Mouse (Mus musculus) neural tube, embryonic 12.5 days (tissue): ENCODE results near the gene Slc17a5. TPM values are rescaled to one million over a fixed set of nuclear protein-coding genes. Genes with fewer than 3 reads are reported as not detected.

ENCODE experiments used
- ATAC-seq: fragments of 200-750 bp; cut with Nextera tagmentation; 2 replicates; pipeline ENCODE4 v1.8.0; 2017; ENCODE audit warnings: low read depth, mild to moderate bottlenecking, moderate TSS enrichment, moderate library complexity; ENCODE audit not compliant: low FRiP score
- H3K27ac ChIP-seq: fragments of 300-500 bp; sonication (generic); 2 replicates; pipeline ENCODE4 v1.5.1; 2016
- H3K27me3 ChIP-seq: fragments of 300-500 bp; sonication (generic); replicated peaks from 2 replicates; pipeline ENCODE4 v1.6.1; 2016; ENCODE audit warnings: mild to moderate bottlenecking
- H3K36me3 ChIP-seq: fragments of 300-500 bp; sonication (generic); 2 replicates; pipeline ENCODE4 v1.6.1; 2016; ENCODE audit warnings: mild to moderate bottlenecking
- H3K4me1 ChIP-seq: fragments of 300-500 bp; sonication (generic); 2 replicates; pipeline ENCODE4 v1.6.1; 2016
- H3K4me2 ChIP-seq: fragments of 300-500 bp; sonication (generic); replicated peaks from 2 replicates; pipeline ENCODE4 v1.6.1; 2016; ENCODE audit warnings: mild to moderate bottlenecking
- H3K4me3 ChIP-seq: fragments of 300-500 bp; sonication (generic); 2 replicates; pipeline ENCODE4 v1.5.1; 2016
- H3K9ac ChIP-seq: fragments of 300-500 bp; sonication (generic); 2 replicates; pipeline ENCODE4 v1.6.1; 2016; ENCODE audit warnings: mild to moderate bottlenecking
- H3K9me3 ChIP-seq: fragments of 300-500 bp; sonication (generic); 2 replicates; pipeline ENCODE4 v1.6.1; 2016; ENCODE audit warnings: mild to moderate bottlenecking
- WGBS: fragments of 180-500 bp; shearing (Covaris S2); methylation state at CpG from one replicate; pipeline ENCODE4 v1.1.7; 2016; 5-methylcytosine and 5-hydroxymethylcytosine counted together
- polyA plus RNA-seq: library from polyadenylated mRNA; unstranded; fragments of >200 nt; fragmentation: Nextera tagmentation; extraction: Ambion mirVana; gene quantifications from 2 replicates; pipeline ENCODE4 v1.2.1, GENCODE M21; 2016

Gene Slc17a5
- polyA plus RNA-seq, 1 experiment from 2014 or later: 15.1 TPM

- Histone ChIP-seq H3K36me3 (no peaks in the 10 kb centered on the region), H3K9me3 (no peaks in the 10 kb centered on the region), H3K27me3 (no peaks in the 10 kb centered on the region), H3K4me1 (no peaks in the 10 kb centered on the region), H3K4me3 (no peak overlapping the region), H3K27ac (no peak overlapping the region), H3K9ac (no peak overlapping the region), H3K4me2 (no peak overlapping the region)
- WGBS: 94% methylated on average over 5 of the region's 5 CpGs
- ATAC-seq: no peak
Measured at GRCm38 (mm10) chr9:78511705-78512104, 76.1 kb downstream of the Slc17a5 start.

- Histone ChIP-seq H3K9me3 (no peaks in the 10 kb centered on the region), H3K27ac (no peak overlapping the region), H3K4me1 (peaks cover 9% of the 10 kb centered on the region), H3K27me3 (no peaks in the 10 kb centered on the region), H3K9ac (no peak overlapping the region), H3K36me3 (no peaks in the 10 kb centered on the region), H3K4me2 (no peak overlapping the region), H3K4me3 (no peak overlapping the region)
- WGBS: 90% methylated on average over 16 of the region's 16 CpGs
- ATAC-seq: no peak
Measured at GRCm38 (mm10) chr9:78508106-78508786, 79.6 kb downstream of the Slc17a5 start.

- Histone ChIP-seq H3K9ac (no peak overlapping the region), H3K9me3 (no peaks in the 10 kb centered on the region), H3K4me2 (no peak overlapping the region), H3K27me3 (no peaks in the 10 kb centered on the region), H3K27ac (no peak overlapping the region), H3K36me3 (no peaks in the 10 kb centered on the region), H3K4me1 (peaks cover 19% of the 10 kb centered on the region), H3K4me3 (no peak overlapping the region)
- no peak for ATAC-seq
- 84% methylated on average over 7 of the region's 7 CpGs for WGBS
Measured at GRCm38 (mm10) chr9:78506722-78507077, 81.1 kb downstream of the Slc17a5 start.

- no peaks in the 10 kb centered on the region for H3K36me3 ChIP-seq
- H3K4me3 ChIP-seq: no peak overlapping the region
- no peak overlapping the region for H3K27ac ChIP-seq
- H3K27me3 ChIP-seq: no peaks in the 10 kb centered on the region
- H3K9me3 ChIP-seq: no peaks in the 10 kb centered on the region
- 80% methylated on average over 11 of the region's 11 CpGs for WGBS
- ATAC-seq: no peak
- no peak overlapping the region for H3K9ac ChIP-seq
- no peak overlapping the region for H3K4me2 ChIP-seq
- peaks cover 19% of the 10 kb centered on the region for H3K4me1 ChIP-seq
Measured at GRCm38 (mm10) chr9:78506002-78506721, 81.7 kb downstream of the Slc17a5 start.

GRCm38 (mm10) chr9:78505223-78505622 is 82.6 kb downstream of the Slc17a5 start:
- no peak overlapping the region for H3K27ac ChIP-seq
- H3K27me3 ChIP-seq: no peaks in the 10 kb centered on the region
- no peak overlapping the region for H3K4me2 ChIP-seq
- H3K36me3 ChIP-seq: no peaks in the 10 kb centered on the region
- no peak overlapping the region for H3K4me3 ChIP-seq
- no peaks in the 10 kb centered on the region for H3K9me3 ChIP-seq
- ATAC-seq: no peak
- no peak overlapping the region for H3K9ac ChIP-seq
- H3K4me1 ChIP-seq: peaks cover 19% of the 10 kb centered on the region
- 91% methylated on average over 6 of the region's 6 CpGs for WGBS

- Histone ChIP-seq H3K4me1 (peaks cover 19% of the 10 kb centered on the region), H3K36me3 (no peaks in the 10 kb centered on the region), H3K4me3 (no peak overlapping the region), H3K9ac (no peak overlapping the region), H3K4me2 (no peak overlapping the region), H3K9me3 (no peaks in the 10 kb centered on the region), H3K27me3 (no peaks in the 10 kb centered on the region), H3K27ac (no peak overlapping the region)
- 86% methylated on average over 3 of the region's 3 CpGs for WGBS
- no peak for ATAC-seq
Measured at GRCm38 (mm10) chr9:78504679-78505078, 83.2 kb downstream of the Slc17a5 start.

GRCm38 (mm10) chr9:78504133-78504532 is 83.7 kb downstream of the Slc17a5 start:
- Histone ChIP-seq H3K9me3 (no peaks in the 10 kb centered on the region), H3K27ac (peak overlapping the region; percentile 42; the same call in 1 of the 2 replicates), H3K36me3 (no peaks in the 10 kb centered on the region), H3K4me3 (no peak overlapping the region), H3K4me1 (peaks cover 19% of the 10 kb centered on the region), H3K27me3 (no peaks in the 10 kb centered on the region), H3K9ac (no peak overlapping the region), H3K4me2 (no peak overlapping the region; the same call in 1 of the 2 replicates)
- WGBS: 68% methylated on average over 4 of the region's 4 CpGs
- 0 out of 2 replicates have a peak, but pooled peaks have one; percentile 1 for ATAC-seq

GRCm38 (mm10) chr9:78503223-78504079 is 84.4 kb downstream of the Slc17a5 start:
- H3K27me3 ChIP-seq: no peaks in the 10 kb centered on the region
- ATAC-seq: peak; percentile 77
- no peaks in the 10 kb centered on the region for H3K36me3 ChIP-seq
- no peak overlapping the region for H3K4me3 ChIP-seq
- 3% methylated on average over 6 of the region's 6 CpGs for WGBS
- no peaks in the 10 kb centered on the region for H3K9me3 ChIP-seq
- peaks cover 19% of the 10 kb centered on the region for H3K4me1 ChIP-seq
- peak overlapping the region; percentile 80 for H3K27ac ChIP-seq
- no peak overlapping the region; the same call in 1 of the 2 replicates for H3K9ac ChIP-seq
- peak overlapping the region; percentile 43 for H3K4me2 ChIP-seq

DNA sequence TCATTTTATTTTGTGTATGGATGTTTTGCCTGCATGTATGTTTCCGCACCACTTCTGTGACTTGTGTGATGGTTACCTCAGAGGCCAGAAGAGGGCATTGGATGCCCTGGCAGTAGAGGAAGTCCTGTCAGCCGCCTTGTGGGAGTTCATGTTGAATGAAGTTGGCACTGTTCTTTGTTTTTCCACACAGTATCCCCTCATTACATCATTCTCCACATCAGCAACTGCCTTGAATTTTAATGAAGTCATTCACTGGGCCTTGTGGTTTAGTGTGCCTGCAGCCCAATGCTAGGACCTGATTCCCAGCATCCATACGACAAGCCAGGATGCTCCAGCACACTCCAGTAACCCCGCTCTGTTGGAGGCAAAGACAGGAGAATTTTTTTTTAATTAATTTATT is 86.6 kb downstream of the Slc17a5 start:
- peak; percentile 25; the same call in 1 of the 2 replicates for ATAC-seq
- Histone ChIP-seq H3K36me3 (no peaks in the 10 kb centered on the region), H3K27ac (no peak overlapping the region), H3K9me3 (no peaks in the 10 kb centered on the region), H3K4me2 (no peak overlapping the region), H3K9ac (no peak overlapping the region), H3K4me3 (no peak overlapping the region), H3K4me1 (peaks cover 19% of the 10 kb centered on the region), H3K27me3 (no peaks in the 10 kb centered on the region)
- WGBS: 65% methylated on average over 4 of the region's 4 CpGs

DNA sequence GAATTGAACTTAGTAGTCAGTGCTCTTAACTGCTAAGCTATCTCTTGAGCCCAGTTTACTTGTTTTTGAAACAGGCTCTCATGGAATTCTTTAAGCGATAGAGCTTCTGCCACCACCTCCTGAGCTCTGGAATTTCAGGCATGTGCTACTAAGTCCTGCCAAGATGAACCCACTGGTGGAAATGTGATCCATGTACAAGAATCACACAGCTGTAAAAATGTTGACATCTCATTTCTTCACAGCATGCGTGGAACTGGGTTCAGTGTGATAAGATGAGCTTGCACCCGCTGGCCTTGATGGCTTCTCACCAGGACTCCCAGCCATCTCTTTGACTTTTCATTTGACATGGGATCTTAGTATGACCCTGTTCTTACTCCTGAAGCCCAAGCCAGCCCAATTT is 87.5 kb downstream of the Slc17a5 start:
- WGBS: 80% methylated on average over 3 of the region's 3 CpGs
- Histone ChIP-seq H3K9me3 (no peaks in the 10 kb centered on the region), H3K36me3 (no peaks in the 10 kb centered on the region)

DNA sequence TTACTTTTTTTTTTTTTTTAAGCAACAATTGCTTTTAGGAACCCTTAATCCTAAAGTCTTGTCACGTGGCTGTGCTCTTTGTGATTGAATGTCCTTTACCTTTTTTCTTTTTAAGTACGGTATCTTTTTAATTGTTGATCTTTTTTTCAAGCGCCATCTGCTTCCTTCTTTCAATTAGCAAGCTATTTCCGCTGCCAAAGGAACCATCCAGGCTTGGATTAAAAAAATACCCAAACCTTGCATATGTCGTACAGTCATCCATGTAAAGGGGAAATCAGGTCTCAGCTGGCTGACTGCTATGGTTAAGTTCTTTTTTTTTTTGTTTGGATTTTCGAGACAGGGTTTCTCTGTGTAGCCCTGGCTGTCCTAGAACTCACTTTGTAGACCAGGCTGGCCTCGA is 94.7 kb downstream of the Slc17a5 start:
- ATAC-seq: no peak
- no peaks in the 10 kb centered on the region for H3K36me3 ChIP-seq
- H3K4me1 ChIP-seq: peaks cover 8% of the 10 kb centered on the region; the same call in 1 of the 2 replicates
- no peak overlapping the region for H3K9ac ChIP-seq
- H3K4me3 ChIP-seq: no peak overlapping the region
- H3K27me3 ChIP-seq: no peaks in the 10 kb centered on the region
- H3K27ac ChIP-seq: no peak overlapping the region
- WGBS: 86% methylated on average over 7 of the region's 7 CpGs
- no peak overlapping the region for H3K4me2 ChIP-seq
- no peaks in the 10 kb centered on the region for H3K9me3 ChIP-seq

More for the DNA sequence above, 87.5 kb downstream of the Slc17a5 start:
- Histone ChIP-seq H3K4me3 (no peak overlapping the region), H3K27ac (no peak overlapping the region), H3K27me3 (no peaks in the 10 kb centered on the region), H3K4me1 (peaks cover 19% of the 10 kb centered on the region), H3K4me2 (no peak overlapping the region), H3K9ac (no peak overlapping the region)
- ATAC-seq: no peak

DNA sequence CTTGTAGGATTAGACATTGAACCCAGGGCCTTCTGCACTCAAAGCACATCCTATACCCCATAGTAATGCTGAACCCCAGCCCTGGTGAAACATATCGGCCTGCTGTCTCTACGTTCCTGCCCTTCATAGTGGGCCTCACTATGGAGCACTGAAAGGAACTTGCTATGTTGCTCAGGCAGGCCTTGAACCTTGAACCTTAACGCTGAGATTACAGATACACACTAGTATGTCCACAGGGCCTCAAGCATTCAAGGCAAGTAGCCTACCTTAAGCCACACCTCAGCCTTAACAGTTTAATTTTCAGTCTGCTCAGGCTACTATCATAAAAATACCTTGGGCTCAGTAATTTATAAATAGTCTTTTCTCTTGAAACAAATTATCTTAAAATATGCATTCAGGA is 95.6 kb downstream of the Slc17a5 start:
- no peak for ATAC-seq
- no peak overlapping the region for H3K4me3 ChIP-seq
- H3K4me1 ChIP-seq: peaks cover 8% of the 10 kb centered on the region; the same call in 1 of the 2 replicates
- no peak overlapping the region for H3K4me2 ChIP-seq
- no peak overlapping the region for H3K9ac ChIP-seq
- WGBS: 93% methylated on average over 3 of the region's 3 CpGs
- no peak overlapping the region for H3K27ac ChIP-seq
- H3K27me3 ChIP-seq: no peaks in the 10 kb centered on the region
- H3K36me3 ChIP-seq: no peaks in the 10 kb centered on the region
- no peaks in the 10 kb centered on the region for H3K9me3 ChIP-seq
